Mouse (Mus musculus) heart, embryonic 16.5 days (tissue): ENCODE measurements around the gene E2f4. TPM values are rescaled to one million over a fixed set of nuclear protein-coding genes. Genes with fewer than 3 reads are reported as not detected.

Experiments used
- ATAC-seq: fragments of 200-750 bp; cut with Nextera tagmentation; replicated peaks from 2 replicates; pipeline ENCODE4 v1.8.0; 2017; ENCODE audit warnings: moderate number of reproducible peaks; ENCODE audit not compliant: insufficient read depth, low FRiP score; ENCODE audit errors: extremely low read depth
- H3K27ac ChIP-seq: fragments of 300-500 bp; sonication (generic); 2 replicates; pipeline ENCODE4 v1.5.1; 2014; ENCODE audit warnings: mild to moderate bottlenecking, low read length, control low read depth, moderate library complexity
- H3K27me3 ChIP-seq: fragments of 300-500 bp; sonication (generic); 2 replicates; pipeline ENCODE4 v1.6.1; 2014; ENCODE audit warnings: low read length, mixed read lengths; ENCODE audit not compliant: control insufficient read depth, insufficient read depth
- H3K36me3 ChIP-seq: fragments of 300-500 bp; sonication (generic); 2 replicates; pipeline ENCODE4 v1.6.1; 2014; ENCODE audit not compliant: control insufficient read depth, insufficient read depth
- H3K4me1 ChIP-seq: fragments of 300-500 bp; sonication (generic); 2 replicates; pipeline ENCODE4 v1.6.1; 2014; ENCODE audit warnings: low read length, mixed read lengths; ENCODE audit not compliant: control insufficient read depth, insufficient read depth
- H3K4me2 ChIP-seq: fragments of 300-500 bp; sonication (generic); 2 replicates; pipeline ENCODE4 v1.6.1; 2014; ENCODE audit warnings: low read depth, mild to moderate bottlenecking, control low read depth, low read length
- H3K4me3 ChIP-seq: fragments of 300-500 bp; sonication (generic); 2 replicates; pipeline ENCODE4 v1.5.1; 2014; ENCODE audit warnings: mild to moderate bottlenecking, control low read depth, low read length
- H3K9ac ChIP-seq: fragments of 300-500 bp; sonication (generic); 2 replicates; pipeline ENCODE4 v1.6.1; 2014; ENCODE audit warnings: low read length, control low read depth
- H3K9me3 ChIP-seq: fragments of 300-500 bp; sonication (generic); replicated peaks from 2 replicates; pipeline ENCODE4 v1.6.1; 2016; ENCODE audit warnings: low read length; ENCODE audit not compliant: control insufficient read depth
- WGBS: fragments of 180-500 bp; shearing (Covaris S2); extraction: QIAGEN DNeasy Blood & Tissue Kit; methylation state at CpG from one replicate; pipeline ENCODE4 v1.1.7; 2014; 5-methylcytosine and 5-hydroxymethylcytosine counted together
- polyA plus RNA-seq: library from polyadenylated mRNA; unstranded; fragments of >200 nt; fragmentation: Nextera tagmentation; extraction: Ambion mirVana; gene quantifications from 2 replicates; pipeline ENCODE4 v1.2.1, GENCODE M21; 2015

The E2f4 gene
- polyA plus RNA-seq, 1 experiment from 2014 or later, result 61.1 TPM

DNA sequence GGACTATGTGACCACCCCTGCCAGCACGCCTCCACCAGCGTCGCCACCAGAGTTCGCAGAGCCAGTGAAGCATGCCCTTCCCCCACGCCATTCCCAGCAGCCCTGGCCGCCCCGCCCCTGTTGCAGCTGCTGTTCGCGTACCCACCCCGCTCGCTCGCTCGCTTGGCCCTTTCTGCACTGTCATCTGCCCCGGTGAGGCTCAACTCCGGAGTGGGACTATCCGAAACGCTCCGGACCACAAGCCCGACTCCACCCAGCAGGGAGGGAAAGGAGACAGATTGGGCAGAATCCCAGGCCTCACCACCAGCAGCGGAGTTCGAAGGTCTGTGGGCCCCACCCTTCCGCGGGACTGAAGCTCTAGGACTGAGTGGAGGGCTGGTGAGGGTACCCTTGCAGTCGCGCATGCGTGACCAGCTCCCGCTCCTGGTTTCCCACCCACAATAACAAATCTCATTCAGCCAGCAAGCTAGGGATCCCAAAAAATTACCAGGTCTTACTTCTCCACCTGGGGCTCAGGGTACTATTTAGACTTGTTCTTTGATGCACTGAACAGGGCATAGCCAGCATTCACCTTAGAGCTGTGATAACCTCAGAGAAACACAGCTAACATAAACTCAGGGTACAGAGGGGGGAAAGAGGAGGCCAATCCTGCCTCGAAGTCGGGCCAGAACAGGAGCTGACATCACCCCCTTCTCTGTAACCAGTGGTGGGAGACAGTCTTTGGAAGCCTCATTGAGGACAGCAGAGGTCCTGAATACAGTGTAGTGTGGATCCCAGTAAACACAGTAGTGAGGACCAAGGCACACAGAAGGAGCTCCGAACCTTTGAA, 21.0 kb upstream of the E2f4 start:
- WGBS, result 5% methylated on average over 30 of the region's 30 CpGs
- H3K9me3 ChIP-seq, result no peaks in the 10 kb centered on the region
- no peaks in the 10 kb centered on the region for H3K36me3 ChIP-seq
- peaks cover 8% of the 10 kb centered on the region for H3K4me1 ChIP-seq
- peak overlapping the region; percentile 68 for H3K4me2 ChIP-seq
- H3K27me3 ChIP-seq, result peaks cover 63% of the 10 kb centered on the region
- peak; percentile 49 for ATAC-seq
- no peak overlapping the region for H3K27ac ChIP-seq
- peak overlapping the region; percentile 63 for H3K9ac ChIP-seq
- peak overlapping the region; percentile 47 for H3K4me3 ChIP-seq

DNA sequence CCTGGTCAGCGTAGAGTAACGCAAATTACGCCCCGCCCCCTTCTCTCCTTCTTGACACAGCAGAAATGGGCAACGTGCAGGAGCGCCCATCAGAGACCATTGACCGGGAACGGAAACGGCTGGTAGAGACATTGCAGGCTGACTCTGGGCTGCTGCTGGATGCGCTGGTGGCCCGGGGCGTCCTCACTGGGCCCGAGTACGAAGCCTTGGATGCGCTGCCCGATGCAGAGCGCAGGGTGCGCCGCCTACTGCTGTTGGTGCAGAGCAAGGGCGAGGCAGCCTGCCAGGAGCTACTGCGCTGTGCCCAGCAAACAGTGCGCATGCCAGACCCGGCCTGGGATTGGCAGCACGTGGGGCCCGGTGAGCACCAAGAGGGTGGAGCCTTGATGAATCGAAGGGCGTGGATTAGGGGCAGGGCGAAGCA, 18.5 kb upstream of the E2f4 start:
- H3K4me2 ChIP-seq, result peak overlapping the region; percentile 62
- H3K4me3 ChIP-seq, result peak overlapping the region; percentile 33
- ATAC-seq, result peak; percentile 80
- no peak overlapping the region for H3K27ac ChIP-seq
- WGBS, result 3% methylated on average over 28 of the region's 28 CpGs
- H3K9me3 ChIP-seq, result no peaks in the 10 kb centered on the region
- peaks cover 8% of the 10 kb centered on the region for H3K4me1 ChIP-seq
- no peak overlapping the region for H3K9ac ChIP-seq
- H3K36me3 ChIP-seq, result no peaks in the 10 kb centered on the region
- H3K27me3 ChIP-seq, result peaks cover 45% of the 10 kb centered on the region

DNA sequence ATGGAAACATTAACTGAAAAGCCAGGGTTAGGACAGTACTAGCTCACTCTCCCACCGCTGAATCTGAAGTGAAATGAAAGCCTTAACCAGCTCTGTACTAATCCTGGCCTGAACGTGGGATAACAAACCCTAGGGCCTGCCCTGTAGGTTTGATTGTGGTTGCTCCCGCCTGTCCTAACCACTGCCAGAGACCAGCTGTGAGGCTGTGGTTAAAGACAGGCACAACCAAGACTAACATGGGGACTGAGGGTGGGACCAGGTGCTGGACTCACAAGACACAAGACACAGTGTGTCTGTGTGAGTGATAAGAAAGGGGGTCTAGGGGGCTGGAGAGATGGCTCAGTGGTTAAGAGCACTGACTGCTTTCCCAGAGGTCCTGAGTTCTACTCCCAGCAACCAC, 16.9 kb upstream of the E2f4 start:
- Histone ChIP-seq H3K9ac (no peak overlapping the region), H3K27ac (no peak overlapping the region), H3K9me3 (no peaks in the 10 kb centered on the region), H3K4me1 (peaks cover 6% of the 10 kb centered on the region), H3K27me3 (peaks cover 28% of the 10 kb centered on the region), H3K36me3 (no peaks in the 10 kb centered on the region), H3K4me3 (no peak overlapping the region), H3K4me2 (no peak overlapping the region)
- no peak for ATAC-seq
- WGBS, result 73% methylated on average over 3 of the region's 3 CpGs

DNA sequence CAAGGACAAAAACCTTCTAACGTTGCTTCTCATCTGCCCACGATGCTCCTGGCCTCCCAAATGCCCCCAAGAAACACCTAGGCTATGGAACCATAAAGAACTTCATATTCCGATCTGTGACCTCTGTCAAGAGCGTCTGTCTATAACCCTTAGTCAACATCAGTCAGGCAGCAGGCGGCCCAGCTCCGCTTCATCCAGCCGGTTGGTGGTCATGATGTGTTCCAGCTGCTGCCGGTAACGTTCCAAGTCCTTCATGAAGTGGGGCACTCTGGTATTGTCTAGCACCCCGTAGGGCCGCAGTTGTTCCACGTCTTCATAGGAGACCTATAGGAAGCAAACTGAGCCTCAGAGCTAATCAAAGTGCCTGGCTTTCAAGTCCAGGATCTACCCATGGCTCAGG, 15.6 kb upstream of the E2f4 start:
- no peak overlapping the region for H3K9ac ChIP-seq
- no peaks in the 10 kb centered on the region for H3K4me1 ChIP-seq
- peaks cover 20% of the 10 kb centered on the region for H3K27me3 ChIP-seq
- no peak overlapping the region for H3K4me3 ChIP-seq
- 79% methylated on average over 12 of the region's 12 CpGs for WGBS
- no peaks in the 10 kb centered on the region for H3K9me3 ChIP-seq
- ATAC-seq, result no peak
- H3K36me3 ChIP-seq, result no peaks in the 10 kb centered on the region
- H3K27ac ChIP-seq, result no peak overlapping the region
- H3K4me2 ChIP-seq, result no peak overlapping the region

DNA sequence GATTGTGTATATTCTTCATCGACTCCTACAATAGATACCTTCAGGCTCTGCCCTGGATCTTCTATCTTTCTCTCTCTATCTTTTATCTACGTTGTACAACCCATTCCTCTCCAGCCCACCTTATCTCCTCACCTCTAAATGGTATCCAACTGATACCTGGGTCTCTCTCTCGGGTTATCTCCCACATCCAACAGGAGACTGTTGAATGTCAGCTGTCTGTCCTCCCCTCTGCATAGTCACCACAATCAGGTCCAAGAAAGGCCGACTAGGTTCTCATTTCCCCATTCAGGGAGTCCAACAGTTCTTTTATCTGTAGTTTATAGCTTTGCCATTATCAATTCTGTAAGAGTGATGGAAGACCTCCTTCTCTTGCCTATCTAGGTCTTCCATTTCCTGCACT, 15.2 kb upstream of the E2f4 start:
- no peak for ATAC-seq
- H3K9ac ChIP-seq, result no peak overlapping the region
- WGBS, result 69% methylated on average over 4 of the region's 4 CpGs
- H3K4me3 ChIP-seq, result no peak overlapping the region
- no peaks in the 10 kb centered on the region for H3K4me1 ChIP-seq
- H3K9me3 ChIP-seq, result no peaks in the 10 kb centered on the region
- H3K4me2 ChIP-seq, result no peak overlapping the region
- H3K36me3 ChIP-seq, result no peaks in the 10 kb centered on the region
- no peak overlapping the region for H3K27ac ChIP-seq
- peaks cover 16% of the 10 kb centered on the region for H3K27me3 ChIP-seq

DNA sequence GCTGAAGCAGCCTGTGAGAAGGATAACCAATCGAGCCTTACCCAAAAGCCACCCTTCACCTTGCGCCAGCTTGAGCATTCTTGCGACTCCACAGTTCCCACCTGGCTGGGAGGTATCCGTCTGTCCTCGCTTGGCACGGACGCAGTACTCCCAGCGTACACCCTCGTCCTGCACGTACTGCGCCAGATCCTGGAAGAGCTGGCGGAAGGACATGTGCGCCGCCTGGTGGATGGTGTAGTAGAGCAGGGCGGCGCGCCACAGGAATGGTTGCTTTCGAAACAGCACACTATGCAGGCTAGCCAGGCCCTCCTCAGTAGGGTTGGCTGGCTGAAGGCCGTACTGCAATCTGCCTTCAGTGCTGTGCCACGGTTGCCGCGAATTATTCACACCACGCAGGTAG, 14.4 kb upstream of the E2f4 start:
- Histone ChIP-seq H3K9ac (no peak overlapping the region), H3K27me3 (peaks cover 9% of the 10 kb centered on the region), H3K4me1 (no peaks in the 10 kb centered on the region), H3K27ac (no peak overlapping the region), H3K36me3 (no peaks in the 10 kb centered on the region), H3K4me3 (no peak overlapping the region), H3K9me3 (no peaks in the 10 kb centered on the region), H3K4me2 (no peak overlapping the region)
- WGBS, result 23% methylated on average over 23 of the region's 23 CpGs
- ATAC-seq, result peak; percentile 40

DNA sequence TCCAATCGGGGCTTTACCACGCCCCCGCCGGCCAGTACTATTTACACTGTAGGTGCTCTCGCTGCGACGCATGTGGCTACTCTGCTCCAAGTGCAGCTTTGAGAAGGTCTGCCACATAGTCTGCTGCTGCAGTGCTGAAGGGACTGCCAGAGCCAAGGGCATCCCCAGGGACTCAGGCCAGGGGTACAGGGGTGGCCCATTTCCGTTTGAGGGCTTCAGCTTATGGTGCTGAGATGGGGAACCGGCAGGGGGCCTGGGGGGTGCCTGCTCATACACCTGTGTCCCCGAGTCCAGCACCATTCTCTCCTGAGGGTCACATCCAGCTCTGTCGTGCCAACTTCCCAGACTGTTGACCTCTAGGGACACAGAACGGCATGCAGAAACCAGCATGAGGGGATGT, 11.9 kb upstream of the E2f4 start:
- H3K9ac ChIP-seq, result no peak overlapping the region
- no peak overlapping the region for H3K4me2 ChIP-seq
- H3K36me3 ChIP-seq, result no peaks in the 10 kb centered on the region
- H3K4me1 ChIP-seq, result peaks cover 11% of the 10 kb centered on the region
- no peak overlapping the region for H3K27ac ChIP-seq
- 43% methylated on average over 12 of the region's 12 CpGs for WGBS
- no peaks in the 10 kb centered on the region for H3K9me3 ChIP-seq
- ATAC-seq, result no peak
- no peak overlapping the region for H3K4me3 ChIP-seq
- peaks cover 4% of the 10 kb centered on the region; the same call in 1 of the 2 replicates for H3K27me3 ChIP-seq

DNA sequence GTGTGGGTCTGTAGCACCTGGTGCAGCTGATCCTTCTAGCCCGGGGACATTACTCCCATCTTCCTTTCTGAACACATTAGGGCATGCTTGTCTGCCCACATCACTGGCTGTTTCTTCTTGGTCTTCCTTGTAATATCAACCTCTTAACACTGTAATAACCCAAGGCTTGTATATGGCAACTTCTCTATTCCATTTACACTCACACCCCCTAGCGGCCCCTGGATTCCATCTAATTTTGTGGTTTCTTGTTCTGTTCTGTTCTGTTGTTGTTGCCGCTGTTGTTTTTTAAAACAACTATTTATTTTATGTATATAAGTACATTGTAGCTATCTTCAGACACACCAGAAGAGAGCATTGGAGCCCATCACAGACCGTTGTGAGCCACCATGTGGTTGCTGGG, 10.6 kb upstream of the E2f4 start:
- WGBS, result 86% methylated on average over 4 of the region's 4 CpGs
- Histone ChIP-seq H3K4me3 (no peak overlapping the region), H3K4me2 (no peak overlapping the region), H3K9me3 (no peaks in the 10 kb centered on the region), H3K27ac (no peak overlapping the region), H3K27me3 (peaks cover 6% of the 10 kb centered on the region; the same call in 1 of the 2 replicates), H3K4me1 (peaks cover 14% of the 10 kb centered on the region), H3K36me3 (no peaks in the 10 kb centered on the region), H3K9ac (no peak overlapping the region)
- no peak for ATAC-seq

DNA sequence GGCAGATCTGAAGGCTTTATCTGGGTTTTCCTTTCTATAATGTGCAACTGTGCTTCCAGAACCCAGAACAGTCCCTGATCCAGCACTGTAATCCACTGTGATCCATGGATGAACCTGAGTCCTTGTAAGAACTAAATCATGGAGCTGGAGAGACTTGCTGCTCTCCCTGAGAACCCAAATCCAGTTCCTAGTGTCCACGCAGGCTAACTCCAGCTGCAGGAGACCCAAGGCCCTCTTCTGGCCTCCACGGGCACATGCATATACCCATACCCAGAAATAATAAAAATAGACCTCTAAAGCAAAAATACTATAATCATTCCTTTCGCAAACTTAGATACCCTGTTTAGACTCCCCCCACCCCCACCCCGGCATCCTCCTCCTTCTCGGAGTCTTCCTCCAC, 9.2 kb upstream of the E2f4 start:
- no peaks in the 10 kb centered on the region for H3K36me3 ChIP-seq
- WGBS, result 87% methylated on average over 5 of the region's 5 CpGs
- peaks cover 14% of the 10 kb centered on the region for H3K4me1 ChIP-seq
- ATAC-seq, result no peak
- H3K27me3 ChIP-seq, result peaks cover 6% of the 10 kb centered on the region; the same call in 1 of the 2 replicates
- no peak overlapping the region; the same call in 1 of the 2 replicates for H3K4me2 ChIP-seq
- no peaks in the 10 kb centered on the region for H3K9me3 ChIP-seq
- no peak overlapping the region for H3K27ac ChIP-seq
- H3K9ac ChIP-seq, result no peak overlapping the region
- H3K4me3 ChIP-seq, result no peak overlapping the region
